Mouse (Mus musculus) kidney, postnatal 10 days (tissue): ENCODE results near the gene Zfp114.

Experiments
- DNase-seq: peaks from one replicate; pipeline ENCODE4 v3.0.0; 2021; ENCODE audit warnings: mixed read lengths

Gene Zfp114

DNA sequence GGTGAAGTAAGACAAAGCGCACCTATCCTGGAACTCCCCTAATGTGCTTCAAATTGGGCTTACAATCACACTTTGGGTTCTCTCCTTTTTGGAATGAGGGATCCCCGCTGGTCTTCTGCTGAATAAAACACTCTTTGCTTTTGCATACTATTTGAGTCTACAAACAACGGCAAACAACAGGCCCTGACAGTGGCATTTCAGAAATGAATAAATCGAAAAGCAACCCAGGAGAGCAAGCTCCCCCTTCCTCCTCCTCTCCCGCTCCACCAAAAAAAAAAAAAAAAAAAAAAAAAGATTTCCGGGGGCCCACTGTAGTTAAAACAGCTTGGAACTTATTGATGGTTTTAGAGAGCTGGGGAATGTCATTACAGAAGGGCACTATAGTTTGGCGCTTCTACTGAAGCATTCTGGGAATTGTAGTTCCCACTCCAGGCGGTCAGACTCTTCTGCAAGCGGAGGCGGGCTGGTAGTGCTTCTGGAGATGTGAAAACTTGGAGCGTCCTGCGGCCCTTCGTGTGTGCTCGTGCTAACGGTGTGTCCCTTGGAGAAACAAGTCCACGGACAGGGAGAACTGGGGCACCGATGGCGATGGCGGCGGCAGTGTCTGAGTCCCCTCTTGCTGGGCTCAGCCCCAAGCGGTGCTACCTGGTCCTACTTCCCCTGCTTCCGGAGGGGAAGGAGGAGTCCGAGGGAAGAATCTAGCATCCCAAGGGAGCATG is at the start of gene Zfp114:
TSS of gene Zfp114 (plus strand) at position 443 of the 719 bp plus-strand sequence.
- peak; percentile 75 for DNase-seq

DNA sequence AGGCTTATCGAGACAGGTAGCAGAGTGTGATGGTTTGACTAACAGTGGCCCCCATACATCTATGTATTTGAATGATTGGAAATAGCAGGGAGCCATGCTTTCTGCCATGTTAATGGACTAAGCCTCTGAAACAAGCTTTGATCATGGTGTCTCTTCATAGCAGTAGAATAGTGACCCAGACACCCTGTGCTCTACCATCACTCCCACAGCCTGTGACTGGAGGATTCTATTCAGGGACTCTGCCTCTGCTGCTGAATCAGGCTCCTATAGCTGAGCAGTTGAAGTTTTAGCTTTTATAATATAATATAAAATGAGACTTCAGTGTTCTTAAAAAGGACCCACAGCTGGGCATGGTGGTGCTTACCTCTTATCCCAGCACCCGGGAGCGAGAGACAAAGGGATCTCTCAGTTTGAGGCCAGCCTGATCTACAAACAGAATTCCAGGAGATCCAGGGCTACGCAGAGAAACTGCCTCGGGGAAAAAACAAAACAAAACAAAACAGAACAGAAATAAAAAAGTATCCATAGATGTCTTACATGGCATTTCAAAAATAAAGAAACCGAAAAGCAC is 41.4 kb upstream of the Zfp114 start:
- DNase-seq: no peak

DNA sequence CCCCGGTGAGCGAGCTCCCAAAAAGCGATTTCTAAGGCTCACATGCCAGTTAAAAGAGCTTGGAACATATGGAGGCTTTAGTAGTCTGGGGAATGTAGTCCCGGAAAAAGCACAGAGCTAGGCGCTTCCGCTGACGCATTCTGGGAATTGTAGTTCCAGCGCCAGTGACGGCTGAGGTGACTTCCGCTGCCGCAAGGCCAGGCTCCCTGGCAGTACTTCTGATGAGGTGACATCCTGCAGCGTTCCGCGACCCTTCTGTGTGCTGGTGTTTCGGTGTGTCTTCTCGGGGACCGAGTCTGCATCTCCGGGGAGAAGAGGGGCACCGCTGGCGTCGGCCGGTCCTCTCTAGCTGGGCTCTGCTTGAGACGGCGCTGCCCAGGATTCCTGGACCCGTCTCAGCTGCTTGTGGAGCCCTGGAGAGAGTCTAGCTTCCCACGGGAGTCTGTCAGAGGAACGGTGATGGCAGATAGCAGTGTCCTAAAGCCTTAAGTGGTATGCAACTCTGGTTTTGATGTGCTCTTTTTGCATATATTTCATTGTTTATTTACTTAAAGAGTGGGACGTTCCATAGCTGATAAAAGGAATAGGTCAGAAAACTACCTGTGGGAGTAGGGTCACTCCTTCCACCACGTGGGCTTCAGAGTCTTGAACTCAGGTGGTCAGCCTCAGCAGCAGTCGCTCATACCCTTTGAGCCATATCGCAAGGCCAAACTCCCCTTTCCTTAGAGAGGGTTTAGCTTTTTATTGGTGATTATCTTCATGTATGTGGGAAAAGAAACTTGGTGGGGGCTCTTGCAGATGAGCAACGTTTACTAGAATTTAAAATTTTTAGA is 40.6 kb upstream of the Zfp114 start, which contains the start of gene Zfp235:
TSS of gene Zfp235 (plus strand) at position 174 of the 833 bp plus-strand sequence.
- peak; percentile 90 for DNase-seq

- no peak for DNase-seq
Measured at GRCm38 (mm10) chr7:24142566-24142965, 32.3 kb upstream of the Zfp114 start.

GRCm38 (mm10) chr7:24153272-24153671 is 21.6 kb upstream of the Zfp114 start:
- peak; percentile 47 for DNase-seq

GRCm38 (mm10) chr7:24172191-24172590 is 2.7 kb upstream of the Zfp114 start:
- no peak for DNase-seq

DNA sequence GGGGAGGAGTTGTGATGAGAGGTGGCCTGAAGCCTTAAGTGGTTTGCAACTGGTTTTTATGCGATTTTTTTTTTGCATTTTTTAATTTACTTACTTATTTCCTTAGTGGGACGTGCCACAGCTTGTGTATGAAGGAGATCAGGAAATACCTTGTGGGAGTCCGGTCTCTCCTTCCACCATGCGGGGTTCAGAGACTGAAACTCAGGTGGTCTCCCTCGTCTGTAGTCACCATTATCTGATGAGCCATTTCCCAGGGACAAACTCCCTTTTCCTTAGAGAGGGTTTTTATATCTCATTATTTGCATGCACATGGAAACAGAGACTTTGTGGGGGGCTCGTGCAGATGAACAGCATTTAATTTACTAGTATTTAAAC is 464 bp downstream of the Zfp114 start:
- no peak for DNase-seq

DNA sequence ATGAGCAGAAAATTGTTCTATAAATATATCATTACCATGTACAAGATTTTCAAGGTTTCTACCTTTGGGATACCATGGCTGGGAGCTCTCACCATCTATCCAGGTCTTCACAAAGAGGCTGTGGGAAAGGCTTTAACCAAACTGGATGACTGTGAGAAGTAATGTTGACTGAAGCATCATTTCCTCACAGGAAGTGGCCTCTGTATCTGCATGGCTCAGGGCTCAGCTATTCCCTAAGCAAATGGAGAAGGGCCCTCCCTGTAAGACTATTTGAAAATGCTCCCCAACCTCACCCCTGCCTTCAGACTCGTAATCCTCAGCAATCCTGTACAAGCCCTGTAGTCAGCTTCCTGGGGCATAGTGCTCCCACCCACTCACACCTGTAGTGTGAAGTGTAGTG is 12.8 kb downstream of the Zfp114 start:
- DNase-seq: no peak

- DNase-seq: no peak
Measured at GRCm38 (mm10) chr7:24188901-24189570, 14.2 kb downstream of the Zfp114 start.

- no peak for DNase-seq
Measured at GRCm38 (mm10) chr7:24189571-24189944, 14.7 kb downstream of the Zfp114 start.

GRCm38 (mm10) chr7:24191361-24191760 is 16.5 kb downstream of the Zfp114 start:
- no peak for DNase-seq

GRCm38 (mm10) chr7:24193157-24193556 is 18.3 kb downstream of the Zfp114 start:
- DNase-seq: no peak

DNA sequence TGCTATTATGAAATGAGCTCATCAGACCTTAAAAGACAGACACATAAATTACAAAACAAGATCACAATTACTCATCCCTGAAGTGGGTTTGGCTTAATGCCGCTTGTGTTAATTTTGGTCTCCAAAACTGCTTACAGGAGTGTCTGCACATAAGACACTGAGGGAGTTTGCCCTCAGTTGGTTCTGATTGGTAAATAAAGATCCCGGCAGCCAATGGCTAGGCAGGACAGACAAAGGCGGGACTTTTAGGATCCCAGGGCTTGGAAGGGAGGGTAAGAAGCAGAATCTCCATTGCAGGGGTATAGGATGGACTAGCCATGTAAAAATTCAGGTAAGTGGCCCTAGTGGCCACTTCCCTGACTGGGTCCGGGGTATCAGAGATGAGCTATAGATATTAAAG is 22.1 kb downstream of the Zfp114 start:
- no peak for DNase-seq

- DNase-seq: peak; percentile 83
Measured at GRCm38 (mm10) chr7:24207488-24208261, 32.8 kb downstream of the Zfp114 start.

GRCm38 (mm10) chr7:24208282-24208886 is 33.5 kb downstream of the Zfp114 start:
- DNase-seq: no peak

DNA sequence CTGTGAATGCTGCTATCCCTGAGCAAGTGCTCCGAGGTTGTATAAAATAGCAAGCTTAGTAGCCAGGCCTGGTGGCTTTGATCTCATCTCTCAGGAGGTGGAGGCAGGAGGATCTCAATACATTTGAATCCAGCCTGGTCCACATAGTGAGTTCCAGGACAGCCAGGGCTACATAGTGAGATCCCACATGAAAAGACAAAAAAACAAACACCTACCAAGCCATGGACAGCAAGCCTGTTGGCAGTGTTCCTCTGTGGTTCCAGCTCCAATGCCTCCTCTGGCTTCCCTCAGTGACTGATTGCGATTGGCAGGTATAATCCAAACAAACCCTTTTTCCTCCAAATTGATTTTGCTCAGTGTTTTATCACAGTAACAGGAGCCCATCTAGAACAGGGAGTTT is 35.4 kb downstream of the Zfp114 start:
- no peak for DNase-seq

DNA sequence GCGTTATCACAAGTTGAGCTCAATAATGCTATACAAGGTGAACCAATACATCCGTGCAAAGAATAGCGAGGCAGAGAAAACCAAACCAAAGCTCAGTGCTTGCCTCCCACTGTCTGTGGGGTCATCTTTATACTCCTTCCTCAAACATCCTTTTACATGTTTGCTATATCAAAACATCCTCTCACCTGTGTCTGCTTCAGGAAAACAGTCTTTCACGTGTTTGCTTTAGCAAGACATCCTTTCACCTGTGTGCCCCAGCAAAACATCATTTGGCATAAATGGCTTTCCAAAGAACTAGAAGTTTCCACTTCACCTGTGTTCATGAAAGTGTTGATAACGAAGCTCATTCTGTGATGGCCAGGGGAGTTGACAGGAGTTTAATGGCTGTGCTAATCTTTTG is 36.5 kb downstream of the Zfp114 start, which contains the start of gene Zfp111:
TSS of gene Zfp111 (minus strand) at position 101 of the 400 bp plus-strand sequence.
- DNase-seq: no peak
